Mouse (Mus musculus) E14TG2a.4 (cell line): ENCODE data around the gene Apeh.

Source experiments
- CTCF ChIP-seq: conservative IDR thresholded peaks from 2 replicates; pipeline ENCODE4 v1.5.1; 2014; ENCODE audit warnings: low read length
- NANOG ChIP-seq: IDR thresholded peaks from 2 replicates; pipeline ENCODE4 v1.6.1; 2014; ENCODE audit warnings: borderline replicate concordance, low read length, mixed read lengths
- POU5F1 ChIP-seq: IDR thresholded peaks from 2 replicates; pipeline ENCODE4 v1.6.1; 2014; ENCODE audit warnings: low read length, borderline replicate concordance

DNA sequence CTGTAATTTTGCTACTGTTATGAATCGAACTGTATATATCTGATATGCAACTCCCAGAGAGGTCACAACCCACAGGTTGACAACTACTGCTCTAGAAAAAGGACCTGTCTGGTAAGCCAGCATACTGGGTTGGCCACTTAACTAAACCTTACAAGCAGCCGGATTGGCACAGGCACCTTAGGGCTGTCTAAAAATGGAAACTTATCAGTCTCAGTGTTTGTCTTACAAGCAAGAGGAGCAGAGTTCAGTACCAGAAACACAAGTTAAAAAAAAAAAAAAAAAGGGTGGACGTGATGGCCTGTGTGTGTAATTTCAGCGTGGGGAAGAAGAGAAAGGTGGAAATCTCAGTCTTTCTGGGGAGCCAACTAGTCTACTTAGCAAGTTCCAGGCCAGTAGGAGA is 22.6 kb downstream of the Apeh start:
- no peak for TF ChIP-seq POU5F1
- no peak for TF ChIP-seq CTCF
- no peak for TF ChIP-seq NANOG
